Mouse (Mus musculus) mouse trophoblast stem cell (cell line): ENCODE measurements at regions not wholly inside any gene's neighbourhood (a gene's known extent, or its start where the extent isn't known, plus 50 kb on each side); places are given as distances from the start of the nearest gene placed in this dataset.

Source experiments
- in situ Hi-C, 2 experiments: fragments of 300-500 bp; cut with MseI, MboI; formaldehyde crosslinking; loops; 2 replicates in 1 of 2; 3 replicates in 1 of 2; pipeline ENCODE4 v1.15.1; 2025

- in situ Hi-C loops: no loop called here
Observed at GRCm38 (mm10) chr2:166357824-166358223, 202.4 kb upstream of the Sulf2 start.

GRCm38 (mm10) chr2:166355944-166356343 lies 200.5 kb upstream of the Sulf2 start:
- in situ Hi-C loops: no loop called here

GRCm38 (mm10) chr2:166355446-166355845 lies 200.0 kb upstream of the Sulf2 start:
- in situ Hi-C loops: no loop called here

- in situ Hi-C loops: no loop called here
Observed at GRCm38 (mm10) chr2:166354391-166354790, 198.9 kb upstream of the Sulf2 start.

GRCm38 (mm10) chr2:166353447-166354111 lies 198.1 kb upstream of the Sulf2 start:
- in situ Hi-C loops: no loop called here

GRCm38 (mm10) chr2:166351984-166352383 lies 196.5 kb upstream of the Sulf2 start:
- in situ Hi-C loops: no loop called here

GRCm38 (mm10) chr2:166351581-166351980 lies 196.1 kb upstream of the Sulf2 start:
- in situ Hi-C loops: no loop called here

GRCm38 (mm10) chr2:166348654-166349053 lies 193.2 kb upstream of the Sulf2 start:
- in situ Hi-C loops: no loop called here

- in situ Hi-C loops: no loop called here
Observed at GRCm38 (mm10) chr2:166346421-166347182, 191.1 kb upstream of the Sulf2 start.

GRCm38 (mm10) chr2:166343551-166344340 lies 188.3 kb upstream of the Sulf2 start:
- in situ Hi-C loops: no loop called here

GRCm38 (mm10) chr2:166342407-166342806 lies 186.9 kb upstream of the Sulf2 start:
- in situ Hi-C loops: no loop called here

- in situ Hi-C loops: no loop called here
Observed at GRCm38 (mm10) chr2:166340196-166340595, 184.7 kb upstream of the Sulf2 start.

GRCm38 (mm10) chr2:166339427-166339826 lies 184.0 kb upstream of the Sulf2 start:
- in situ Hi-C loops: no loop called here

GRCm38 (mm10) chr2:166338396-166339085 lies 183.1 kb upstream of the Sulf2 start:
- in situ Hi-C loops: no loop called here

GRCm38 (mm10) chr2:166337666-166338065 lies 182.2 kb upstream of the Sulf2 start:
- in situ Hi-C loops: no loop called here

GRCm38 (mm10) chr2:166335702-166336101 lies 180.2 kb upstream of the Sulf2 start:
- in situ Hi-C loops: no loop called here

- in situ Hi-C loops: no loop called here
Observed at GRCm38 (mm10) chr2:166334559-166334958, 179.1 kb upstream of the Sulf2 start.

- in situ Hi-C loops: no loop called here
Observed at GRCm38 (mm10) chr2:166333818-166334217, 178.4 kb upstream of the Sulf2 start.

- in situ Hi-C loops: no loop called here
Observed at GRCm38 (mm10) chr2:166332748-166333417, 177.4 kb upstream of the Sulf2 start.

GRCm38 (mm10) chr2:166331192-166331591 lies 175.7 kb upstream of the Sulf2 start:
- in situ Hi-C loops: no loop called here

GRCm38 (mm10) chr2:166330364-166330763 lies 174.9 kb upstream of the Sulf2 start:
- in situ Hi-C loops: no loop called here
